Mouse (Mus musculus) T-cell, adult 2 months (primary cell): ENCODE measurements around the gene Drc3.
"Not testable (repeated sequence)": the region's sequence is repeated elsewhere in the genome, so short reads cannot be mapped to it uniquely, and the experiment has no call there.

ENCODE experiments used
- DNase-seq: peaks from one replicate; pipeline ENCODE4 v3.0.0; 2022; ENCODE audit warnings: low spot score

The Drc3 gene

GRCm38 (mm10) chr11:60396546-60396945 is 43.4 kb downstream of the Drc3 start:
- no peak for DNase-seq

- DNase-seq = no peak
Measured at GRCm38 (mm10) chr11:60397172-60397571, 44.0 kb downstream of the Drc3 start.

GRCm38 (mm10) chr11:60406606-60407005 is 53.5 kb downstream of the Drc3 start:
- no peak for DNase-seq

DNA sequence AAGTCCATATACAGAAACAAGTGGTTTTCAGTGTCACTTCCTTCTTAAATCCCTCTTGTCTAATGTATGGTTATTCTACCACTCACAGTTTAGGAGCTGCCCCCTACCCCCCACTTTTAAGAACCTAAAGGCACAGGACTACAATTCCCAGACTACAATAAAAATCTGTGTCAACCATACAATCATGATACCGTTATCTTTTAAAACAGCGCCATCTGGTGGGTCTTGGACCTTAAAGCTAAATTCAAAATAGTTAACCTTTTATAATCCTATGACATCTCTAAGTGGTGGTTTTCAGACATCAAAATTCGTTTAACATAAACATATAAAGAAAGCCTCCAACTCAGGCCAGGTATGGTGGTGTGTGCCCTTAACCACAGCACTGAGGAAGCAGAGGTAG is 59.0 kb downstream of the Drc3 start:
- DNase-seq = peak; percentile 64

DNA sequence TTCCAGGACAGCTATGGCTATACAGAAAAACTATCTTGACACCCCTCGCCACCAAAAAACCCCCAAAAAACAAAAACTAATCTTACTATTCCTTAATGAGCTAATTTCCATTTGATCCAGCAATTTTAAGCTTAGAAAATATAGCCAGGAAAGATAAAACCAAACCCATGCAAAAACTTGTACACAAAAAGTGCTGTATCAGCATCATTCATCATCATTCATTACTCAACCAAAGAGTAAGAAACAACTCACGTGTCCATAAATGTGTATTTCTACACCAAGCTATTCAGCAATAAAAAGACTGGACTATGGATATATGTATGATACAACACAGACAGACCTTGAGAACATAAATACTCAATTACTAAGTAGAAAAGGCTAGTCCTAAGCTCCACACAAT is 59.8 kb downstream of the Drc3 start:
- no peak for DNase-seq

DNA sequence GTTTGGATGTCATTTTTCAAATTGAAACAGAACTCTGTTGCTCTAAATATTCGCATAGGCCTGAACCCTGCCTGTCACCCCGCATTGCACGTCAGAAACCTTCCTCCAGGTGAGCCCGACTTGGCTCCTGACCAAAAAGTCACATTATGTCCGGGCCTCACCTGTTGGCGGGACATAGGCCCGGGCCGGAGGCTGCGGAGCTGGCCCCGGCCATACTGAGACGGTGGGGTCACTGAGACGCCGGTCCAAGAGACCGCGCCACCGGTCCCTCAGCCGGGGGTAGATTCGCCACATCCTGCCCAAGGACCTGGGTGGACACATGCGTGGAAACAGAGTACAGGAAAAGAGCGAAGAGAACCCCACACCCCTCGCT is 63.4 kb downstream of the Drc3 start:
- DNase-seq = no peak

GRCm38 (mm10) chr11:60416963-60417716 is 64.0 kb downstream of the Drc3 start, which contains the start of gene Gid4:
Gid4 (plus strand) TSS chr11:60417145.
- DNase-seq = peak; percentile 99

DNA sequence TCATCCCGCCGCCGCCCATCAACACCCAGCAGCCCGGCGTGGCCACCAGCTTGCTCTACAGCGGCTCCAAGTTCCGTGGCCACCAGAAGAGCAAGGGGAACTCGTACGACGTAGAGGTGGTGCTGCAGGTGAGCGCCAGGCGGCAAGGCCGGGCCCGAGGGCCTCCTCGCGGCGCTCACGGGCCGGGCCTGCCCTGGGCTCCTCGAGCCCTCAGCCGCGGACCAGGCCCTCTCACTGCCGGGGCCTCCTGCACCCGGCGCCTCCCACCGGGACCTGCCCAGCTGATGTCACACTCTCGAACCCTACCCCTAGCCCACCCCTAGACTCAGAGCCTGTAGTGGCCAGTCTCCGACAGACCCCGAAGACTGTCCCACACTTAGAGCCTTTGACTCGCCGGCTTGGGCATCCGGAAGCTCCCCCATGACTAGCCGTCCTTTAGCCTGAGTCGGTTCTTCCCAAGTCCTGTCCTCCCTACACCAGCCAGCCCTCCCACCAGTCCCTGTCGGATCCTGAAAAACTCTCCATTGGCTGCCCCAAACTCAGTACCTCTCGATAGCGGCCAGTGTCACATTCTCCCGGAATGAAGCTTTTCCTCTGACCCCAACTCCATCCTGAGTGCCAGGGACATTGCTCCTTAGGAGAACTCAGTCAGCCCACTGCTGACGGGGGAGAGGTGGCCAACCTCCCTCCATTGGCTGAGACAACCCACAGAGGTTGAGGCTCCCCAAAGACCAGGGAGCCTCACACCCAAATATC is 64.8 kb downstream of the Drc3 start, which contains the start of gene Atpaf2:
Gene Atpaf2 (minus strand): TSS at position 741 of the 756 bp plus-strand sequence.
- no peak for DNase-seq

DNA sequence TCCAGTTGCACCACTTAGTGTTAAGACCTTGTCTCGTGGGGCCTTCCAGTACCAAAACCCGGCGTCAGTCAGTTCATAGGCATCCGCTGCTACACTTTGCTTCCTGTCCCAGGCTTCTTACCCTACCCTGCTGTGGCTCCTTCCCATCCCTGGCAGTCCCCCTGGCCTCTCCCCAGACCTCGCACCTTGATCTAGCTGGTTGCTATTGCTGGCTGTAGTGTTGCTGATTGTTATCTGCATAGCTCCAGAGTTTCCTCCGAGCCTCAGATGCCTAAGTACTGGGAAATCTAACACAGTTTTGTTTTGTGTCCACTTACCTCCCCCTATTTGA is 65.3 kb downstream of the Drc3 start:
- peak; percentile 38 for DNase-seq

GRCm38 (mm10) chr11:60422046-60422668 is 69.0 kb downstream of the Drc3 start:
- DNase-seq = peak; percentile 12

- no peak for DNase-seq
Measured at GRCm38 (mm10) chr11:60423006-60423405, 69.9 kb downstream of the Drc3 start.

DNA sequence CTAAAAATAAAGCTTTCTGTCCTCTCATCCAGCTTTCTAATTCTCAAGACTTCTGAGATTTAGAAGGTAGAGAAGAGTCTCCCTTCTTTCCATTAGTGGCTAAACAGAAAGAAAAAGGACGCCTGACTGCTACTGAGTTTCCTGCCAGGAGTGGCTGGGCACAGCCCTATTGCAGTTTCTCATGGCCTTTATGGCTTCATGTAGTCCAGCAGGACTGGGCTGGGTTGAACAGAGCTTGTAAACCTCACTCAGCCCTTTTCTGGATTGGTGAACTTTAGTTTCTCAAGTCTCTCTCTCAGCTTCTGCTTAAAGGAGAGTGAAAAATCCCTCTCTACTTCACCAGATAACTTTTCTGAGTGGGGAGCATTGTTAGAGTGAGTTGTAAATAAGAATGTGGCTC is 73.3 kb downstream of the Drc3 start:
- no peak for DNase-seq

DNA sequence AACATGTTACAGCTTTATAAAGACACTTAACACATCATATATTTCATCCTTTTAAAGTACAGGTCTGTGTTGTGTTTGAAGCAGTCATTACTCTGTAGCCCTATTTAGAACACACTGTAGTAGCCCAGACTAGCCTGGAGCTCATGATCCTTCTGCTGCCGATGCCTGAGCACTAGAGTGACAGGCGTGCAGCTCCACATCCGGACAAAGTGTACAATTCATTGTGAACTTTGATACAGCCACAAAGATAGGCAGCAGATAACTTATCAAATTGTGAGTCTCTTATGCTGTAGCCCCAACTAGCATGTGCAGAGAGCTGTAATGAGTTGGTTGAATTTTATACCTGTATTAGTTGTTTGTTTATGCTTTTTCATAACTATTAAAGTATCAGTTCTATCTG is 74.5 kb downstream of the Drc3 start:
- no peak for DNase-seq

DNA sequence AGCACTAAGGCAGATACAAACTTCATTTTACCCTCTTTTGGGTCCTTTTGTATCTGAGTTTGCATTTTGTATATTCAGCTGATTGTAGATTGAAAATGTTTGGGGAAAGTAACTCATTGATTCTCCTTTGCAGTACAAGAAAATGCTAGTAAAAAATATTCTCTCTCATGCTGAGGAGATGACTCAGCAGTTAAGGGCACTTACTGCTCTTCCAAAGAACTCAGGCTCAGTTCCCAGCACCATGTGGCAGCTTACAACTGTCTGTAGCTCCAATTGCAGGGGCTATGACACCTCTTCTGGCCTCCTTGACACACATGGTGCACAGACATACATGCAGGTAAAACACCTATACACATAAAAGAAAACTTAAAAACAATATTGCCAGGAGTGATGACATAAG is 80.4 kb downstream of the Drc3 start:
- DNase-seq = no peak

DNA sequence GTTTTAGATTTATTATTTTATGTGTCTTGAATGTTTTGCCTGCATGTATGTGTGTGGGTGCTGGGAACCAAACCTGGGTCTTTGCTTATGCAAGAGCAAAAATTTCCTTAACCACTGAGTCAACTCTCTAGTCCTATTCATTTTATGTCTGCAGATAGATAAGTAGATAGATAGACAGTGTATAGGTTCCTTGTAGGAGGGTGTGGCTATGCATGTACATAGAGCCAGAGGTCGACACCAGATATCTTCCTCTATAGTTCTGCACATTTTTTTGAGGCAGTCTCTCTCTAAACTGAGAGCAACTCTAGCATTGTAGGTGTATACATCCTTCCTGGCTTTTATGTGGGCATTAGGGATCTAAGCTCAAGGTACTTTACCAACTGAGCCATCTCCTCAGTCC is 82.0 kb downstream of the Drc3 start:
- DNase-seq = no peak

GRCm38 (mm10) chr11:60436618-60437017 is 83.5 kb downstream of the Drc3 start:
- no peak for DNase-seq

DNA sequence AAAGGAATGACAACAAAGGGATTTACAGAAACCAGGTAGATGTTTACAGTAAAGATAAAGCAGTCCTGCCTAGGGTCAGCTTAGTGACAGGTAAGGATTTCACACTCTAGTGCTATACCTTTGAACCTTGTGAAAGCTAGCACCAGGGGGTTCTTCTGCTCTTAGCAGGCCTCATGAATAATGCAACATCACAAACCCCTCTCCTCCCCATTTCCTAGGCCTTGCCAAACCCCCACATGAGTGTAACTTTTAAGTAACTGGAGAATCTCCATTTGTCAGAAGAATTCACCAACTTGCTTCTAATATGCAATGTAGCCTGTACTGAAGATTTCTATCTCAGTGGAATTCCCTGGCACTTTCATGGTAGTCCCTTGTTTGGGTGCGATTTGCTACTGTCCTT is 86.5 kb downstream of the Drc3 start:
- not testable (repeated sequence) for DNase-seq

GRCm38 (mm10) chr11:60440176-60440575 is 87.0 kb downstream of the Drc3 start:
- DNase-seq = no peak

DNA sequence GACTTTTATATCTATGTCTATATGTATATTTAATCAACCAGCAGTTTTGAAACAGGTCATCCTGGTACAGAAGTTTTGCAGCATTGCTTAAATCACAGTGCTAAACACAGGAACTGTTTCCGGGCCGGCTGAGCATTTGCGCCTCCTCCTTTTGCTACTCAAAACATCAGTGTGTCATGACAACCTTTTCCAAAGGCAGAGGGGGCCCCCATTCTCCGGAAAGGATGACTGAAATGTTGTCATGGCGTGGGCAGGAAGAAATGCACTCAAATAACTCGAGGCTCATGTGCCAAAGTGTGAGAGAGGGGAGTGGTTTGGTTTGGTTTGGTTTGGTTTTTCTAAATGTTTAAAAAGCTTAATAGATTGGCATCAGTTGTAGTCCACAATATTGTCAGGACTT is 89.8 kb downstream of the Drc3 start:
- no peak for DNase-seq
